Comparison of ENCODE assay signal across 8 mouse cellular contexts in genomic region chr16:10991737-10992089, GRCm38 (mm10).
A peak's percentile ranks its signal among the peaks of the same experiment; 100 is the strongest.
DNase-seq lines count a peak whose midpoint lies in the region; ATAC-seq and TF ChIP-seq lines count a peak whose summit lies in the region.

No protein-coding gene starts in this region.

- no peak for DNase-seq in gastrocnemius, adult 2 months
- DNase-seq in gastrocnemius, postnatal 25 days, result no peak
- DNase-seq in MN1 (ENCODE audit: low spot score), result peak; percentile 33
- no peak for DNase-seq in thymus, adult 18-20 months
- no peak for DNase-seq in urinary bladder, postnatal 4 days (ENCODE audit: low spot score in 2 of 2)
- DNase-seq in gastrocnemius, postnatal 14 days, result no peak

- ATAC-seq in hematopoietic stem cell, adult 5-6 weeks (replicated peaks in 1 of 2; ENCODE audit: insufficient read depth in 1 of 2, low FRiP score in 2 of 2, low TSS enrichment in 1 of 2, low read depth in 1 of 2, poor library complexity in 2 of 2, severe bottlenecking in 2 of 2), result peak; percentile 7 to 13; a peak in 2 of 4 replicates
- peak; percentile 10 for ATAC-seq in megakaryocyte progenitor cell, adult 5-6 weeks (replicated peaks; ENCODE audit: poor library complexity)

- TF ChIP-seq CTCF in gastrocnemius, adult 2 months (IDR thresholded peaks at IDR 0.05), result no peak

- peak overlapping the region; percentile 95 for H3K27ac ChIP-seq in gastrocnemius, adult 2 months

- H3K4me3 ChIP-seq in gastrocnemius, adult 2 months, result peak overlapping the region; percentile 97

- intact Hi-C loops in gastrocnemius, adult 2 months (cut with DNase I), result loop anchor here (5.0 kb wide), 1 partner anchor 41 kb away; no protein-coding TSS in a partner anchor
- intact Hi-C loops in gastrocnemius, postnatal 14 days (cut with DNase I; ENCODE audit: low total_unique reads), result no loop called here
